Mouse (Mus musculus): Measurements from ENCODE around the gene Wdr1. TPM values are rescaled to one million over a fixed set of nuclear protein-coding genes. Genes with fewer than 3 reads are reported as not detected.

The Wdr1 gene
- polyA plus RNA-seq, 1 experiment from 2014 or later: 170 TPM

GRCm38 (mm10) chr5:38560586-38561425 lies 2.2 kb downstream of the Wdr1 start:
- no peaks in the 10 kb centered on the region for H3K27me3 ChIP-seq (replicated peaks)
- peak; percentile 60 for ATAC-seq (ENCODE audit: low FRiP score)
- WGBS: 2% methylated on average over 32 of the region's 41 CpGs
- peak overlapping the region; percentile 94 for H3K9ac ChIP-seq (replicated peaks)
- H3K4me3 ChIP-seq (replicated peaks): peak overlapping the region; percentile 97
- peak overlapping the region; percentile 94 for H3K27ac ChIP-seq (replicated peaks)
- H3K9me3 ChIP-seq (replicated peaks): no peaks in the 10 kb centered on the region
- H3K4me1 ChIP-seq: peaks cover 47% of the 10 kb centered on the region
- peaks cover 33% of the 10 kb centered on the region for H3K36me3 ChIP-seq
- H3K4me2 ChIP-seq: peak overlapping the region; percentile 89

DNA sequence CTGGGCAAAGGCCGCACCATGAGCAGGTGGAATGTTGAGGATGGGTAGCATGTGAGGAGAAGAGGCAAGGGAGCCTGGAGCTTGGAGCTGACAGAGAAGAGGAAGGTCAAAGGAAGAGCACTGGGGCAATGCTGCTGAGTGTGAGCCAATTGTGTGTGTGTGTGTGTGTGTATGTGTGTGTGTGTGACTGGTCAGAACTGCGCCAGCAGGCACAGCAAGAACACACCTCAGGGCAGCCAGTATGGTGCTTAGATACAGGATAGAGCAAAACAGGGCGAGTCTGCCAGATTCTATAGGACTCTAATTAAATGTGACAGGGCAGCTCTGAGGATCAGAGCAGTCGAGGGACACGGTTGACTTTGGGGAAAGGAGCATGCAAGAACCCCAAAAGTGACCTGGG lies 4.2 kb downstream of the Wdr1 start:
- WGBS: 90% methylated on average over 5 of the region's 5 CpGs
- no peaks in the 10 kb centered on the region for H3K9me3 ChIP-seq (replicated peaks)
- H3K36me3 ChIP-seq: peaks cover 47% of the 10 kb centered on the region
- H3K4me2 ChIP-seq: no peak overlapping the region
- peaks cover 54% of the 10 kb centered on the region for H3K4me1 ChIP-seq
- H3K9ac ChIP-seq (replicated peaks): peak overlapping the region; percentile 8; the same call in 1 of the 2 replicates
- H3K27me3 ChIP-seq (replicated peaks): no peaks in the 10 kb centered on the region
- no peak for ATAC-seq (ENCODE audit: low FRiP score)
- H3K27ac ChIP-seq (replicated peaks): no peak overlapping the region
- H3K4me3 ChIP-seq (replicated peaks): no peak overlapping the region

- Histone ChIP-seq H3K4me2 (no peak overlapping the region), H3K9ac (replicated peaks) (no peak overlapping the region), H3K4me3 (replicated peaks) (no peak overlapping the region), H3K27ac (replicated peaks) (no peak overlapping the region), H3K27me3 (replicated peaks) (no peaks in the 10 kb centered on the region), H3K4me1 (peaks cover 57% of the 10 kb centered on the region), H3K9me3 (replicated peaks) (no peaks in the 10 kb centered on the region), H3K36me3 (peaks cover 52% of the 10 kb centered on the region)
- ATAC-seq (ENCODE audit: low FRiP score): no peak
- 92% methylated on average over 4 of the region's 4 CpGs for WGBS
Observed at GRCm38 (mm10) chr5:38557811-38558210, 5.2 kb downstream of the Wdr1 start.

DNA sequence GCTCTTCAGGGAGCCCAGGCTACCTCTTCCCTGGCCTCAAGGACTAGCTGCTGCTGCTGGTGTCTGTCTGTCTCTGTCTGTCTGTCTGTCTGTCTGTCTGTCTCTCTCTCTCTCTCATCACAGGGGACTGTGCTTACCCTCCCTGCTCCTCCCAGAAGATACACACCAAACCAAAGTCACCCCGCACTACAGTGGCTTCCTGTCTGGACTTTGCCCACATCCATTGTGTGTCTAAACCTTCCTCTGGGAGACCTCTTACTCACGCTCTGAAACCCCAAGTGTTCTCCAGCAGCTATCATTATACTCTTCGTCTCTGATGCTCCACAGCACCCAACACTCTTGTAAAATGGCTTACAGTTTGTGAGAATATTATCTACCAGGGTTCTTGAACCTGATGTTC lies 6.6 kb downstream of the Wdr1 start:
- 89% methylated on average over 3 of the region's 3 CpGs for WGBS
- no peak overlapping the region for H3K9ac ChIP-seq (replicated peaks)

DNA sequence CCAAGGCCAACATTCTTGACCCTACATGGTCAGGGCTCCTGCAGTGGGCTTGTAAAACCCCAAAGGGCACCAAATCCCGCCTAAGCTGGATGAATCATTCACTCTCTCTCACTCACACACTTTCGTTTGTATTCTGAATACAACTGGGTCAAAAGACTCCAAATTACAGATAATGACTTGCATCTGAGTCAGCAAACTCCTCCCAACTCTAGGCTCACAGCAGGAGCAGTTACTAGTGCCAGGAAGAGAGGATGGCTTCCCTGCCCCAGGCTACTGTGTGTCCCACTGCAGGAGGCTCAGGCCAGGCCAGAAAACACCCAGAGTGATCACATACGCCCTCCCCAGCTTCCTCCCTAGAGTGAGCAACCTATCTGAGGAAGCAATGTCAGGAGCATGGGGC lies 9.1 kb downstream of the Wdr1 start:
- no peak overlapping the region for H3K4me3 ChIP-seq (replicated peaks)

More for the DNA sequence above, 6.6 kb downstream of the Wdr1 start:
- H3K27me3 ChIP-seq (replicated peaks): no peaks in the 10 kb centered on the region
- H3K4me3 ChIP-seq (replicated peaks): no peak overlapping the region
- ATAC-seq (ENCODE audit: low FRiP score): no peak
- no peaks in the 10 kb centered on the region for H3K9me3 ChIP-seq (replicated peaks)
- no peak overlapping the region for H3K4me2 ChIP-seq
- H3K36me3 ChIP-seq: peaks cover 61% of the 10 kb centered on the region
- no peak overlapping the region for H3K27ac ChIP-seq (replicated peaks)
- peaks cover 47% of the 10 kb centered on the region for H3K4me1 ChIP-seq

DNA sequence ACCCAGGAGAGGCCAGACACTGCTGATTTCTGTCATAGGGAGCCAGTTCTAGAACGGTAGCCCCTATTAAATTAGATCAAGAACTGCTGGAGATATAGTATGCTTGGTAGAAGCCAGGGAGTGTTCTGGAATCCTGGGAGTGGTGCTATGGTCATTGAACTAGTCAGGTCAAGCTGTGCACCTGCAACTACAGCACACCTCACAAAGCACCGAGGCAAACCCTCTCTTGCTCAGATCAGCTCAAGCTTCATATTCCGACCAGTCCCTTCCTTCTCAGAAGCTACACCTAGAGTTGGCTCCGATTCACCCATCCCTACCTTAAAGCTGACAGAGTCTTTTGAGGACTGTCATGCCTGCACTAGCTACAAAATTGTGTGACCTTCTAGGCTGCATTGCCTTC lies 9.5 kb downstream of the Wdr1 start:
- Histone ChIP-seq H3K4me1 (peaks cover 41% of the 10 kb centered on the region), H3K27me3 (replicated peaks) (no peaks in the 10 kb centered on the region), H3K36me3 (peaks cover 79% of the 10 kb centered on the region), H3K4me2 (no peak overlapping the region), H3K27ac (replicated peaks) (no peak overlapping the region), H3K4me3 (replicated peaks) (no peak overlapping the region), H3K9me3 (replicated peaks) (no peaks in the 10 kb centered on the region), H3K9ac (replicated peaks) (no peak overlapping the region)
- ATAC-seq (ENCODE audit: low FRiP score): no peak
- 94% methylated on average over 4 of the region's 4 CpGs for WGBS

More for the DNA sequence above, 9.1 kb downstream of the Wdr1 start:
- no peaks in the 10 kb centered on the region for H3K27me3 ChIP-seq (replicated peaks)
- no peak for ATAC-seq (ENCODE audit: low FRiP score)
- no peak overlapping the region for H3K4me2 ChIP-seq
- H3K9ac ChIP-seq (replicated peaks): no peak overlapping the region
- H3K36me3 ChIP-seq: peaks cover 79% of the 10 kb centered on the region
- H3K9me3 ChIP-seq (replicated peaks): no peaks in the 10 kb centered on the region
- 32% methylated on average over 3 of the region's 3 CpGs for WGBS
- no peak overlapping the region for H3K27ac ChIP-seq (replicated peaks)
- H3K4me1 ChIP-seq: peaks cover 44% of the 10 kb centered on the region

- no peak overlapping the region for H3K27ac ChIP-seq (replicated peaks)
- H3K9ac ChIP-seq (replicated peaks): no peak overlapping the region
- no peaks in the 10 kb centered on the region for H3K27me3 ChIP-seq (replicated peaks)
- WGBS: 88% methylated on average over 3 of the region's 3 CpGs
- peaks cover 33% of the 10 kb centered on the region for H3K4me1 ChIP-seq
- no peak overlapping the region for H3K4me3 ChIP-seq (replicated peaks)
- H3K9me3 ChIP-seq (replicated peaks): no peaks in the 10 kb centered on the region
- ATAC-seq (ENCODE audit: low FRiP score): no peak
- H3K36me3 ChIP-seq: peaks cover 80% of the 10 kb centered on the region
- H3K4me2 ChIP-seq: no peak overlapping the region
Observed at GRCm38 (mm10) chr5:38552615-38553014, 10.4 kb downstream of the Wdr1 start.

- peaks cover 83% of the 10 kb centered on the region for H3K36me3 ChIP-seq
- no peak overlapping the region for H3K9ac ChIP-seq (replicated peaks)
- WGBS: 88% methylated on average over 1 of the region's 1 CpGs
- 0 out of 2 replicates have a peak overlapping the region, but pooled peaks have one; percentile 48 for H3K27ac ChIP-seq (replicated peaks)
- ATAC-seq (ENCODE audit: low FRiP score): no peak
- no peaks in the 10 kb centered on the region for H3K9me3 ChIP-seq (replicated peaks)
- peaks cover 28% of the 10 kb centered on the region for H3K4me1 ChIP-seq
- H3K4me2 ChIP-seq: no peak overlapping the region
- H3K4me3 ChIP-seq (replicated peaks): no peak overlapping the region
- H3K27me3 ChIP-seq (replicated peaks): no peaks in the 10 kb centered on the region
Observed at GRCm38 (mm10) chr5:38550221-38550768, 12.7 kb downstream of the Wdr1 start.

DNA sequence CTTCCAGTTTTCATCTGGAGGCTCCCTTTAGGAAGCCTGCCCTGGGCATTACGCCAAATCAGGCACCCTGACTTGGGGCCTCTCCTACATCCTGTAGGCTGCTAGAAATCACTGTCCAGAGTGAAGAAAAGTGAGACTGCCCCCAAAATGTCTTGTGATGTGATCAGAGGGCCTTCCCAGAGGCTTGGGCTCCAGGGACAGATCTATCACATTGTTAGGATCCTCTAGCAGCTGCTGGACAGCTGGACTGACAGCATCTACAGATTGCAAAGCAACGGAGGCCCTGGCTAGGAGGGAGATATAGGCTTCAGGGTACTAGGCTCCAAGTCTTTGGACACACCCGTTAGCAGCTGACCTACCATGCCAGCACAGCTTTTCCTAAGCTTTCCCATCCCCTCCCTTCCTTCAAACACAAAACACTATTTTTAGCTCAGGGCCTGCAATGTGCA lies 13.5 kb downstream of the Wdr1 start:
- H3K9ac ChIP-seq (replicated peaks): no peak overlapping the region
- ATAC-seq (ENCODE audit: low FRiP score): 0 out of 2 replicates have a peak, but pooled peaks have one; percentile 12
- H3K27ac ChIP-seq (replicated peaks): 0 out of 2 replicates have a peak overlapping the region, but pooled peaks have one; percentile 48
- WGBS: 79% methylated on average over 3 of the region's 3 CpGs
- H3K4me3 ChIP-seq (replicated peaks): no peak overlapping the region
- peaks cover 83% of the 10 kb centered on the region for H3K36me3 ChIP-seq
- H3K4me2 ChIP-seq: no peak overlapping the region
- no peaks in the 10 kb centered on the region for H3K27me3 ChIP-seq (replicated peaks)
- peaks cover 35% of the 10 kb centered on the region for H3K4me1 ChIP-seq
- H3K9me3 ChIP-seq (replicated peaks): no peaks in the 10 kb centered on the region

- Histone ChIP-seq H3K36me3 (peaks cover 97% of the 10 kb centered on the region), H3K9ac (replicated peaks) (no peak overlapping the region), H3K4me3 (replicated peaks) (no peak overlapping the region), H3K4me2 (no peak overlapping the region), H3K27me3 (replicated peaks) (no peaks in the 10 kb centered on the region), H3K4me1 (peaks cover 35% of the 10 kb centered on the region), H3K27ac (replicated peaks) (no peak overlapping the region), H3K9me3 (replicated peaks) (no peaks in the 10 kb centered on the region)
- ATAC-seq (ENCODE audit: low FRiP score): no peak
- 36% methylated on average over 6 of the region's 6 CpGs for WGBS
Observed at GRCm38 (mm10) chr5:38547375-38547774, 15.6 kb downstream of the Wdr1 start.

DNA sequence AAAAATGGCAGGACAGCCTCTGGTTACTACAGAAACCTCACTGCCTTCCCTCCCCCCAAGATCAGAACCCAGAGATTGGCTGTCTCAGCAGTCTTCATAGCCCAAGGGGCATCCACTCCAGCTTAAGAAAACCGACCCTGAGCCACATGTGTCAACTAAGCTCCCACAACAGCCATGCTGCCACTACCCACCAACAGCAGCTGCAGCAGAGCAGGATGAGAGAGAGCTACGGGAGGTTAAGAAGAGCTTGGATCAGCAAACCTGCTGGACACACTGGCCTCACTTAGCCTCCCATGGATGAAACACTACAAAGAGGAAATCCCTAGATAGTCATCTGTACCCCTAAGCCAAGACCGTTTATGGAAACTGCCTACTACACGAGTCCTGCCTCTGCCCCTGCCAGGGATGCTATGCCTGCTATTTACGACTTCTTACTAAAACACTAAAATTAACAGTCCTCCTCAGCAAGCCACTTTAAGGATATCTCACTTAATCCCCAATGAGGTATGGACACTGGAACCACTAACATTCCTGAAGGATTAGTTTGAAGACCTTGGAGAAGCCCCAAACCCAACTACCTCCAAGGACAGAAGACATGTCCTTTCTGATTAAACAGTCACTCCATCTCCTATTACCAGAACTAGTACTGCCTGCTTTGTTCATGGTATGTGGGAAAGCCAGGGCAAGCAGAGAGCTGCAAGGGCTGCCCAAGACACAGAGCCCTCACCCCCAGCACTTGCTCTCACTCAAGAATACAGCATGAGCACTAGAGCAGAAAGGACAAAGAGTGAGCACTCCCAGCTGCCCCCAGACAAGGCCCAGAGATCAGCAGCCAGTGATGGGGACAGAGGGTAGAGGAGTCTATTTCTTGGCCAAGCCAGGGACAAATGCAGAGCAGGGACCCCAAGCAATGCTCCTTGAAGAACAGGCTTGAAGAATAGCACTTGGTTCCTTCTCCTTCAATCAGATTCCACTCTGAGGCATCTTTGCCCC lies 18.3 kb downstream of the Wdr1 start:
- H3K27ac ChIP-seq (replicated peaks): 0 out of 2 replicates have a peak overlapping the region, but pooled peaks have one; percentile 41
- WGBS: 64% methylated on average over 5 of the region's 5 CpGs

More for the DNA sequence above, 18.3 kb downstream of the Wdr1 start:
- ATAC-seq (ENCODE audit: low FRiP score): no peak
- Histone ChIP-seq H3K27me3 (replicated peaks) (no peaks in the 10 kb centered on the region), H3K4me1 (peaks cover 27% of the 10 kb centered on the region), H3K4me2 (no peak overlapping the region), H3K36me3 (peaks cover 100% of the 10 kb centered on the region), H3K9me3 (replicated peaks) (no peaks in the 10 kb centered on the region), H3K4me3 (replicated peaks) (no peak overlapping the region), H3K9ac (replicated peaks) (no peak overlapping the region)

Measured in neural tube, embryonic 15.5 days (tissue).